Mouse (Mus musculus) limb, embryonic 14.5 days (tissue): ENCODE results near the gene Spsb2. TPM values are rescaled to one million over a fixed set of nuclear protein-coding genes. Genes with fewer than 3 reads are reported as not detected.
"Not testable (repeated sequence)": the region's sequence is repeated elsewhere in the genome, so short reads cannot be mapped to it uniquely, and the experiment has no call there.

Experiments used
- ATAC-seq: fragments of 200-750 bp; cut with Nextera tagmentation; 2 replicates; pipeline ENCODE4 v1.8.0; 2017; ENCODE audit warnings: low read depth, moderate number of reproducible peaks, moderate TSS enrichment; ENCODE audit not compliant: low FRiP score
- DNase-seq: peaks from one replicate; pipeline ENCODE4 v3.0.0-alpha.2; 2015; ENCODE audit warnings: low spot score
- H3K27ac ChIP-seq: fragments of 300-500 bp; sonication (generic); replicated peaks from 2 replicates; pipeline ENCODE4 v1.5.1; 2014; ENCODE audit warnings: low read depth, mild to moderate bottlenecking, low read length, moderate library complexity, mixed read lengths
- H3K27me3 ChIP-seq: fragments of 300-500 bp; sonication (generic); 2 replicates; pipeline ENCODE4 v1.6.1; 2014; ENCODE audit warnings: low read length, mixed read lengths; ENCODE audit not compliant: control insufficient read depth, insufficient read depth
- H3K36me3 ChIP-seq: fragments of 300-500 bp; sonication (generic); 2 replicates; pipeline ENCODE4 v1.6.1; 2014; ENCODE audit warnings: mild to moderate bottlenecking, low read length, moderate library complexity, mixed read lengths; ENCODE audit not compliant: control insufficient read depth, insufficient read depth
- H3K4me1 ChIP-seq: fragments of 300-500 bp; sonication (generic); 2 replicates; pipeline ENCODE4 v1.6.1; 2014; ENCODE audit warnings: antibody characterized with exemption, low read length, mixed read lengths; ENCODE audit not compliant: control insufficient read depth, insufficient read depth
- H3K4me2 ChIP-seq: fragments of 300-500 bp; sonication (generic); replicated peaks from 2 replicates; pipeline ENCODE4 v1.6.1; 2014; ENCODE audit warnings: low read depth, mild to moderate bottlenecking, low read length, moderate library complexity; ENCODE audit not compliant: severe bottlenecking
- H3K4me3 ChIP-seq: fragments of 300-500 bp; sonication (generic); replicated peaks from 2 replicates; pipeline ENCODE4 v1.5.1; 2014; ENCODE audit warnings: low read length
- H3K9ac ChIP-seq: fragments of 300-500 bp; sonication (generic); 2 replicates; pipeline ENCODE4 v1.6.1; 2014; ENCODE audit warnings: mild to moderate bottlenecking, low read depth, low read length, moderate library complexity; ENCODE audit not compliant: severe bottlenecking
- H3K9me3 ChIP-seq: fragments of 300-500 bp; sonication (generic); 2 replicates; pipeline ENCODE4 v1.6.1; 2016; ENCODE audit warnings: low read length; ENCODE audit not compliant: control insufficient read depth
- POLR2A ChIP-seq: fragments of 200-500 bp; IDR thresholded peaks from 2 replicates; pipeline ENCODE4 v1.8.0; 2012; ENCODE audit warnings: inconsistent platforms, mild to moderate bottlenecking, moderate library complexity, borderline replicate concordance; ENCODE audit not compliant: insufficient read depth, insufficient read length; ENCODE audit errors: extremely low read depth
- WGBS: fragments of 180-500 bp; shearing (Covaris S2); extraction: QIAGEN DNeasy Blood & Tissue Kit; methylation state at CpG from one replicate; pipeline ENCODE4 v1.1.7; 2014; 5-methylcytosine and 5-hydroxymethylcytosine counted together
- polyA plus RNA-seq, 2 experiments: library from polyadenylated mRNA; depleted of rRNA in 1 of 2; stranded (reverse) in 1 of 2; unstranded in 1 of 2; fragments of >200 nt; fragmentation: Nextera tagmentation in 1 of 2; extraction: Ambion mirVana in 1 of 2; gene quantifications; 2 replicates each; pipeline versions ENCODE4 v1.2.1 to v1.2.3; 2012 to 2014

Spsb2 gene
- polyA plus RNA-seq, 2 experiments, result 10.8 to 11.1 TPM

GRCm38 (mm10) chr6:124807366-124807765 is 1.1 kb upstream of the Spsb2 start:
- WGBS, result 81% methylated on average over 4 of the region's 4 CpGs
- H3K9ac ChIP-seq, result no peak overlapping the region
- peaks cover 20% of the 10 kb centered on the region for H3K4me1 ChIP-seq
- no peak overlapping the region for H3K27ac ChIP-seq
- no peaks in the 10 kb centered on the region for H3K27me3 ChIP-seq
- ATAC-seq, result no peak
- no peak for DNase-seq
- H3K36me3 ChIP-seq, result peaks cover 24% of the 10 kb centered on the region
- no peak overlapping the region for H3K4me2 ChIP-seq
- no peak for TF ChIP-seq POLR2A
- H3K9me3 ChIP-seq, result no peaks in the 10 kb centered on the region
- no peak overlapping the region for H3K4me3 ChIP-seq

- no peak for ATAC-seq
- no peaks in the 10 kb centered on the region for H3K27me3 ChIP-seq
- DNase-seq, result no peak
- peak overlapping the region; percentile 59; the same call in 1 of the 2 replicates for H3K27ac ChIP-seq
- H3K4me1 ChIP-seq, result peaks cover 25% of the 10 kb centered on the region
- TF ChIP-seq POLR2A, result no peak
- peaks cover 29% of the 10 kb centered on the region for H3K36me3 ChIP-seq
- 0 out of 2 replicates have a peak overlapping the region, but pooled peaks have one; percentile 64 for H3K9ac ChIP-seq
- H3K4me3 ChIP-seq, result peak overlapping the region; percentile 58
- H3K9me3 ChIP-seq, result no peaks in the 10 kb centered on the region
- H3K4me2 ChIP-seq, result peak overlapping the region; percentile 95
- 82% methylated on average over 6 of the region's 6 CpGs for WGBS
Measured at GRCm38 (mm10) chr6:124807986-124808357, 489 bp upstream of the Spsb2 start.

GRCm38 (mm10) chr6:124809052-124809774 is 752 bp downstream of the Spsb2 start:
- Histone ChIP-seq H3K9me3 (no peaks in the 10 kb centered on the region), H3K4me1 (peaks cover 26% of the 10 kb centered on the region), H3K4me3 (peak overlapping the region; percentile 58), H3K4me2 (peak overlapping the region; percentile 95), H3K9ac (peak overlapping the region; percentile 64), H3K27me3 (no peaks in the 10 kb centered on the region), H3K27ac (peak overlapping the region; percentile 86), H3K36me3 (peaks cover 29% of the 10 kb centered on the region)
- peak; percentile 24 for ATAC-seq
- WGBS, result 1% methylated on average over 35 of the region's 35 CpGs
- peak; percentile 76 for DNase-seq
- TF ChIP-seq POLR2A, result no peak

- Histone ChIP-seq H3K4me2 (peak overlapping the region; percentile 95), H3K9me3 (no peaks in the 10 kb centered on the region), H3K27me3 (no peaks in the 10 kb centered on the region), H3K9ac (peak overlapping the region; percentile 64), H3K36me3 (peaks cover 29% of the 10 kb centered on the region), H3K4me3 (peak overlapping the region; percentile 58), H3K4me1 (peaks cover 34% of the 10 kb centered on the region), H3K27ac (0 out of 2 replicates have a peak overlapping the region, but pooled peaks have one; percentile 29)
- ATAC-seq, result no peak
- no peak for DNase-seq
- 40% methylated on average over 14 of the region's 14 CpGs for WGBS
- no peak for TF ChIP-seq POLR2A
Measured at GRCm38 (mm10) chr6:124809775-124810538, 1.5 kb downstream of the Spsb2 start.

- H3K36me3 ChIP-seq, result peaks cover 36% of the 10 kb centered on the region
- not testable (repeated sequence) for H3K9me3 ChIP-seq, H3K4me3 ChIP-seq, H3K27me3 ChIP-seq, H3K4me2 ChIP-seq, DNase-seq, H3K9ac ChIP-seq, ATAC-seq
- WGBS, result 84% methylated on average over 8 of the region's 11 CpGs
- 0 out of 2 replicates have a peak overlapping the region, but pooled peaks have one; percentile 29 for H3K27ac ChIP-seq
- peaks cover 35% of the 10 kb centered on the region for H3K4me1 ChIP-seq
Measured at GRCm38 (mm10) chr6:124810566-124811402, 2.3 kb downstream of the Spsb2 start.
